Mouse (Mus musculus) midbrain, postnatal 0 days (tissue): ENCODE data around the gene Rbpjl. TPM values are rescaled to one million over a fixed set of nuclear protein-coding genes. Genes with fewer than 3 reads are reported as not detected.

Experiments used
- ATAC-seq: fragments of 200-750 bp; cut with Nextera tagmentation; 2 replicates; pipeline ENCODE4 v1.8.0; 2017; ENCODE audit warnings: moderate number of reproducible peaks, mild to moderate bottlenecking, moderate TSS enrichment, moderate library complexity; ENCODE audit not compliant: low FRiP score
- DNase-seq: peaks from one replicate; pipeline ENCODE4 v3.0.0-alpha.2; 2015; ENCODE audit warnings: low spot score
- H3K27ac ChIP-seq: fragments of 300-500 bp; sonication (generic); 2 replicates; pipeline ENCODE4 v1.5.1; 2014; ENCODE audit warnings: low read depth, mild to moderate bottlenecking, low read length, mixed read lengths
- H3K27me3 ChIP-seq: fragments of 300-500 bp; sonication (generic); 2 replicates; pipeline ENCODE4 v1.6.1; 2014; ENCODE audit warnings: low read length, control low read depth, mixed read lengths; ENCODE audit not compliant: insufficient read depth
- H3K36me3 ChIP-seq: fragments of 300-500 bp; sonication (generic); 2 replicates; pipeline ENCODE4 v1.6.1; 2014; ENCODE audit warnings: low read length, control low read depth, mixed read lengths; ENCODE audit not compliant: insufficient read depth
- H3K4me1 ChIP-seq: fragments of 300-500 bp; sonication (generic); 2 replicates; pipeline ENCODE4 v1.6.1; 2014; ENCODE audit warnings: mild to moderate bottlenecking, control low read depth, antibody characterized with exemption, low read length, mixed read lengths; ENCODE audit not compliant: insufficient read depth
- H3K4me2 ChIP-seq: fragments of 300-500 bp; sonication (generic); 2 replicates; pipeline ENCODE4 v1.6.1; 2014; ENCODE audit warnings: low read depth, mild to moderate bottlenecking, low read length, mixed read lengths; ENCODE audit not compliant: poor library complexity, severe bottlenecking
- H3K4me3 ChIP-seq: fragments of 300-500 bp; sonication (generic); 2 replicates; pipeline ENCODE4 v1.5.1; 2014; ENCODE audit warnings: low read depth, mild to moderate bottlenecking, low read length, moderate library complexity
- H3K9ac ChIP-seq: fragments of 300-500 bp; sonication (generic); replicated peaks from 2 replicates; pipeline ENCODE4 v1.6.1; 2014; ENCODE audit warnings: mild to moderate bottlenecking, low read length, moderate library complexity, mixed read lengths; ENCODE audit not compliant: poor library complexity, severe bottlenecking
- H3K9me3 ChIP-seq: fragments of 300-500 bp; sonication (generic); 2 replicates; pipeline ENCODE4 v1.6.1; 2016; ENCODE audit warnings: low read length, control low read depth
- CTCF ChIP-seq: IDR thresholded peaks from 2 replicates; pipeline ENCODE4 v1.5.1; 2016; ENCODE audit warnings: antibody characterized with exemption, mild to moderate bottlenecking
- WGBS: fragments of 180-500 bp; shearing (Covaris S2); extraction: QIAGEN DNeasy Blood & Tissue Kit; methylation state at CpG from one replicate; pipeline ENCODE4 v1.1.7; 2014; 5-methylcytosine and 5-hydroxymethylcytosine counted together
- polyA plus RNA-seq: library from polyadenylated mRNA; unstranded; fragments of >200 nt; fragmentation: Nextera tagmentation; extraction: Ambion mirVana; gene quantifications from 2 replicates; pipeline ENCODE4 v1.2.1, GENCODE M21; 2015
- total RNA-seq: library from RNA; depleted of rRNA; stranded (reverse); fragments of >200 nt; gene quantifications from 2 replicates; pipeline ENCODE4 v1.2.3, GENCODE M21; 2014

Gene Rbpjl
- total and polyA plus RNA-seq, 2 experiments from 2014 or later: 0.04 to 0.77 TPM

DNA sequence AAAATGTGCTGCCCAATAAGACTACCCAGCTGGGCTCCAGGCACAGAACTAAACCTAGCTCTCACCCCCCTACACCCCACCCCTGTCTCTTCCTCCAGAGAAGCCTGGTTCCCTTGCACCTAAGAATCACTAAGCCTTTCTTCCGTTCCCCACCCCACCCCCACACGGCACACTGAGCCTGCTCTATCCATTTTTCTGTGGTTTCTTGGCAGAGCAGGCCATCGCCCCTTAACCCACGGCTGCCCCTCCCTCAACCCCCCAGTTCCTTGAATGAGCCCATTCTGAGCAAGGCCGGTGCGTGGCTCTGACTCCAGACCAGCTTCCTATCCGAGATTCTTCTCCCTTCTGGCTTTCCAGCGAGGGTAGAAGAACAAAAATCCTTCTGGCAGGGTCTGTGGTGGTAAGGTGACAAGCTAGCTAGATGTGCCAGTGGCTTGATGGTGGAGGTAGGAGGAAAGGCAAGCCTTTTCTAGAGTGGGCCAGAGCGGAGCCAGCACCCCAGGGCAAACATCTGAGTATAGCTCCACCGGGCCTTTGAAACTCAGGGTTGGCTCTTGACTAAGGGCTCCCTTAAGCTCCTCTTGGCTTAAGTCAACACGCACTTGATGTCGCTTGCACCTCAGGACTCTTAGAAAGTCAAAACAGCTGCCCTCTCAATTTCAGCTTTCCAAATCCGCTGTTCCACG, 598 bp downstream of the Rbpjl start:
- no peak for TF ChIP-seq CTCF
- DNase-seq (no peak), ATAC-seq (no peak)
- H3K27me3 ChIP-seq: peaks cover 86% of the 10 kb centered on the region
- 10% methylated on average over 14 of the region's 14 CpGs for WGBS
- no peaks in the 10 kb centered on the region for H3K36me3 ChIP-seq
- no peak overlapping the region for H3K4me2 ChIP-seq
- H3K9me3 ChIP-seq: no peaks in the 10 kb centered on the region
- no peaks in the 10 kb centered on the region; the same call in 1 of the 2 replicates for H3K4me1 ChIP-seq
- no peak overlapping the region for H3K27ac ChIP-seq
- H3K4me3 ChIP-seq: no peak overlapping the region
- H3K9ac ChIP-seq: no peak overlapping the region

- Histone ChIP-seq H3K4me2 (peak overlapping the region; percentile 49), H3K27me3 (peaks cover 88% of the 10 kb centered on the region), H3K36me3 (no peaks in the 10 kb centered on the region), H3K9ac (peak overlapping the region; percentile 39), H3K27ac (no peak overlapping the region), H3K9me3 (no peaks in the 10 kb centered on the region), H3K4me1 (no peaks in the 10 kb centered on the region; the same call in 1 of the 2 replicates), H3K4me3 (peak overlapping the region; percentile 33)
- no peak for TF ChIP-seq CTCF
- DNase-seq: no peak
- WGBS: 1% methylated on average over 42 of the region's 49 CpGs
- ATAC-seq: no peak
Measured at GRCm38 (mm10) chr2:164404082-164404990, 1.4 kb downstream of the Rbpjl start.

GRCm38 (mm10) chr2:164405060-164405459, 2.1 kb downstream of the Rbpjl start, which contains the start of gene Matn4:
TSS of gene Matn4 (minus strand) at chr2:164405160.
- peak within 1 kb of the TSS; percentile 39 for H3K9ac ChIP-seq
- no peaks in the 10 kb centered on the region; the same call in 1 of the 2 replicates for H3K4me1 ChIP-seq
- H3K4me2 ChIP-seq: peak within 1 kb of the TSS; percentile 49
- H3K4me3 ChIP-seq: peak within 1 kb of the TSS; percentile 33
- no peaks in the 10 kb centered on the region for H3K36me3 ChIP-seq
- ATAC-seq (no peak), DNase-seq (no peak)
- H3K9me3 ChIP-seq: no peaks in the 10 kb centered on the region
- TF ChIP-seq CTCF: no peak
- no peak within 1 kb of the TSS for H3K27ac ChIP-seq
- peaks cover 87% of the 10 kb centered on the region for H3K27me3 ChIP-seq
- WGBS: 15% methylated on average over 9 of the region's 9 CpGs

DNA sequence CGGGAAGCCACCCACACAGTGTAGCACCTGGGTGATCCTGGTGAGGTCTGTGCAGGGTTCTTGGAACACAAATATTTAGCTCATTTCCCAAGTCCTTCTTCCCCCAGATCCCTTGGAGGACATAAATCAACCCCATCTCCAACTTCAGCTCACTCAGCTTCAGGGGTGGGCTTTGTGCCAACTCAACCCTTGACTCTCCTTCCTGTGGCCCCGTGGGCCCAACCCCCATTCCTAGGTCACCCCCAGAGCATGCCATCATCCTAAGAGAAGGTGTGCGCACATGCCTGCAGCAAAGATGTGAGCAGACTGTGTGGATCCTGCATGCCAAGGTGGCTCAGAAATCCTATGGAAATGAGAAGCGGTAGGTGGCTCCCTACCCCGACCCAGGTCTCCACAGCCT, 2.6 kb downstream of the Rbpjl start:
- Histone ChIP-seq H3K4me2 (no peak overlapping the region), H3K4me3 (no peak overlapping the region), H3K27me3 (peaks cover 85% of the 10 kb centered on the region), H3K9me3 (no peaks in the 10 kb centered on the region), H3K36me3 (no peaks in the 10 kb centered on the region), H3K4me1 (no peaks in the 10 kb centered on the region; the same call in 1 of the 2 replicates), H3K9ac (no peak overlapping the region), H3K27ac (no peak overlapping the region)
- ATAC-seq: no peak
- TF ChIP-seq CTCF: no peak
- WGBS: 55% methylated on average over 5 of the region's 5 CpGs
- DNase-seq: no peak

DNA sequence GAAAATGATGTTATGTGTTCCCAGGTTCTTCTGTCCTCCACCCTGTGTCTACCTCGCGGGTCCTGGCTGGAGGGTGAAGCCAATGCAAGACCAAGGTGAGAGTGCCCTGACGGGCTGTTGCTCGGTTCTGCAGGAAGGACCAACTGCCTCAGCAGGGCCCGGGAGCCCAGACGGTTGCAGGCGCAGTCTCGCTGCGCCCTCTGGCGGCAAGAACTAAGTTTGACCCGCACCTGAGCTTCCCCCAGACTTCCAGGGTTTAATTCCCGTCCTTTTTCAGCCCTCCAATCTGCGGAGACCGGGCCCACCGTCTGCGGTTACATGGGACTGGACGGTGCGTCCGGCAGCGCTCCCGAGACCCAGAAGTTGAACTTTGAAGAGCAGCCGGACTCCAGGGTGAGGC, 4.8 kb downstream of the Rbpjl start:
- Histone ChIP-seq H3K27ac (no peak overlapping the region), H3K9me3 (no peaks in the 10 kb centered on the region), H3K4me2 (no peak overlapping the region), H3K4me3 (no peak overlapping the region), H3K4me1 (no peaks in the 10 kb centered on the region; the same call in 1 of the 2 replicates), H3K27me3 (peaks cover 65% of the 10 kb centered on the region), H3K36me3 (no peaks in the 10 kb centered on the region), H3K9ac (no peak overlapping the region)
- DNase-seq (peak; percentile 76), ATAC-seq (no peak)
- peak; percentile 89 for TF ChIP-seq CTCF
- 1% methylated on average over 22 of the region's 22 CpGs for WGBS
